Mouse (Mus musculus) spleen, adult 2 months (tissue): ENCODE data around the gene Myo1d. TPM values are rescaled to one million over a fixed set of nuclear protein-coding genes. Genes with fewer than 3 reads are reported as not detected.

ENCODE experiments used
- DNase-seq, 2 experiments: peaks; one replicate each; pipeline versions ENCODE4 v3.0.0 to v3.0.0-alpha.2; 2012 to 2021; ENCODE audit warnings: low spot score in 2 of 2, low read depth in 1 of 2
- H3K27ac ChIP-seq: fragments of 200-500 bp; 2 replicates; pipeline ENCODE4 v1.5.1; 2012; ENCODE audit warnings: low read length, inconsistent platforms; ENCODE audit not compliant: insufficient read depth
- H3K27me3 ChIP-seq: fragments of 200-500 bp; 2 replicates; pipeline ENCODE4 v1.6.1; 2012; ENCODE audit warnings: mild to moderate bottlenecking, moderate library complexity, low read length, inconsistent platforms; ENCODE audit not compliant: control insufficient read depth, insufficient read depth
- H3K36me3 ChIP-seq: fragments of 200-500 bp; 2 replicates; pipeline ENCODE4 v1.6.1; 2012; ENCODE audit warnings: mild to moderate bottlenecking, low read length, inconsistent platforms; ENCODE audit not compliant: control insufficient read depth, insufficient read depth
- H3K4me1 ChIP-seq: fragments of 200-500 bp; 2 replicates; pipeline ENCODE4 v1.6.1; 2011; ENCODE audit warnings: inconsistent platforms; ENCODE audit not compliant: control insufficient read depth, insufficient read depth, insufficient read length
- H3K4me3 ChIP-seq: fragments of 200-500 bp; 2 replicates; pipeline ENCODE4 v1.5.1; 2011; ENCODE audit warnings: mild to moderate bottlenecking, inconsistent platforms; ENCODE audit not compliant: insufficient read depth, insufficient read length; ENCODE audit errors: extremely low read depth
- CTCF ChIP-seq: fragments of 200-500 bp; IDR thresholded peaks from 2 replicates; pipeline ENCODE4 v1.5.1; 2011; ENCODE audit warnings: mild to moderate bottlenecking, inconsistent platforms; ENCODE audit not compliant: insufficient read depth, insufficient read length, insufficient replicate concordance; ENCODE audit errors: extremely low read depth
- POLR2A ChIP-seq: fragments of 200-500 bp; IDR thresholded peaks from 2 replicates; pipeline ENCODE4 v1.6.1; 2011; ENCODE audit warnings: low read depth, low read length, inconsistent platforms
- WGBS: fragments of 180-500 bp; shearing (Covaris S2); methylation state at CpG from one replicate; pipeline ENCODE4 v1.1.7; 2018; 5-methylcytosine and 5-hydroxymethylcytosine counted together
- polyA plus RNA-seq: library from polyadenylated mRNA; depleted of rRNA; stranded (reverse); fragments of >200 nt; gene quantifications from 2 replicates; pipeline ENCODE4 v1.2.3, GENCODE M21; 2012

Myo1d gene
- polyA plus RNA-seq, 1 experiment = 6.2 TPM

DNA sequence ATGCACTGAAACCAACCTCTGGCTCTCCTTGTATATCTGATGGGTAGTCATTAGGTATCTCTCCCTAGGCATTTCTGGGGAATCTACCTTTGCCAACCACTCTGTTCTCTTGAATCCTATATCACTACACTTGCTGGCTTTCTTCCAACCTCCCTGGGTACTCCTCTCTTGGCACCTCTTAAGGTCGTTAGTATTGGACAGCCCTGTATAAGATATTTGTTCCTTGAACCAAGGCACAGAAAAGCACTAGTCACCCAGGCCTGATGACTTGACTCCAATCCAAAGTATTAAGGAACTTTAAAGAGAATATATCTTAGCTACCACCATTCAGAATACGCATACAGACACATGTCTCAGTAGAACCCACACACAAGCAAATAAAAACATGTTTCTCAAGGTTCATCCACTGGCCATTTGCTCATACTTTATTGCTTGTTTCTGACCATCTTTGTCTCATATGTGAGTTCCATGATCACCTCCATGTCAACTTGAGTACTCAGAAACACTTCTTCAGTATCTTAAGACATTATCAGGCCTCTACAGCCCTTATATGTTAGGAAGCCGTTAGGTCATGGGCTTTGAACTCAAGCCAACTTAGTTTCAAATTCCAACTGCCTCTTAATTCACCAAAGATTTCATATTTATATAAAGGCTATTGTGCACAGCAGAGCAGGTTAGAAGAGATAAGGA is 18.4 kb downstream of the Myo1d start:
- Histone ChIP-seq H3K27me3 (no peaks in the 10 kb centered on the region), H3K4me1 (no peaks in the 10 kb centered on the region; the same call in 1 of the 2 replicates), H3K36me3 (no peaks in the 10 kb centered on the region), H3K4me3 (no peak overlapping the region), H3K27ac (no peak overlapping the region)
- WGBS = 75% methylated on average over 3 of the region's 3 CpGs
- TF ChIP-seq POLR2A (no peak), CTCF (no peak)
- DNase-seq = no peak

GRCm38 (mm10) chr11:80759023-80759422 is 20.8 kb downstream of the Myo1d start:
- H3K27ac ChIP-seq = no peak overlapping the region

GRCm38 (mm10) chr11:80754201-80754600 is 25.6 kb downstream of the Myo1d start:
- H3K27ac ChIP-seq = no peak overlapping the region
- no peaks in the 10 kb centered on the region for H3K27me3 ChIP-seq
- H3K4me1 ChIP-seq = no peaks in the 10 kb centered on the region
- DNase-seq = no peak
- WGBS = 77% methylated on average over 2 of the region's 2 CpGs
- H3K36me3 ChIP-seq = no peaks in the 10 kb centered on the region
- H3K4me3 ChIP-seq = no peak overlapping the region
- TF ChIP-seq POLR2A (no peak), CTCF (no peak)

More at GRCm38 (mm10) chr11:80759023-80759422, 20.8 kb downstream of the Myo1d start:
- H3K27me3 ChIP-seq = no peaks in the 10 kb centered on the region
- H3K4me3 ChIP-seq = no peak overlapping the region
- TF ChIP-seq POLR2A = no peak
- no peak for TF ChIP-seq CTCF
- no peak for DNase-seq
- H3K4me1 ChIP-seq = no peaks in the 10 kb centered on the region; the same call in 1 of the 2 replicates
- no peaks in the 10 kb centered on the region for H3K36me3 ChIP-seq
- 86% methylated on average over 3 of the region's 3 CpGs for WGBS

DNA sequence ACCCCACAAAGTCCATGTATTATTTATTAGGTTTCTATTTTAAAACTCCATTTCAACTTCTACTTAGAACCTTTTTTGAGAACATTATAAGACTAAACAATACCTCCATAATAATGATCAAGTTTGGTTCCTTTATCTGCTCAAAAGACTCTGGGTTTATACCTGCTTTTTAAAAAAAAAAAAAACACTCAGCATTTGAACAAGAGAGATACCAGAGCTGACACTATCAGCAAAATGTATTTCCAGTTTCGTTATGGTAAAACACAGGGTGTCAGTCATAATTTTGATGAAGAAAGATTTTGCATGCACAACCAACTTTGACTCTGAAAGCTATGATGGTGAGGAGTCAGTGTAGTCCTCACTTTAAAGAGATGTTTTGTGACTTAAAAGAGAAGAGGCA is 28.7 kb downstream of the Myo1d start:
- DNase-seq = no peak
- TF ChIP-seq CTCF = no peak
- no peak for TF ChIP-seq POLR2A
- Histone ChIP-seq H3K27me3 (no peaks in the 10 kb centered on the region), H3K27ac (no peak overlapping the region), H3K4me3 (no peak overlapping the region), H3K4me1 (no peaks in the 10 kb centered on the region), H3K36me3 (no peaks in the 10 kb centered on the region)
- 74% methylated on average over 1 of the region's 1 CpGs for WGBS

DNA sequence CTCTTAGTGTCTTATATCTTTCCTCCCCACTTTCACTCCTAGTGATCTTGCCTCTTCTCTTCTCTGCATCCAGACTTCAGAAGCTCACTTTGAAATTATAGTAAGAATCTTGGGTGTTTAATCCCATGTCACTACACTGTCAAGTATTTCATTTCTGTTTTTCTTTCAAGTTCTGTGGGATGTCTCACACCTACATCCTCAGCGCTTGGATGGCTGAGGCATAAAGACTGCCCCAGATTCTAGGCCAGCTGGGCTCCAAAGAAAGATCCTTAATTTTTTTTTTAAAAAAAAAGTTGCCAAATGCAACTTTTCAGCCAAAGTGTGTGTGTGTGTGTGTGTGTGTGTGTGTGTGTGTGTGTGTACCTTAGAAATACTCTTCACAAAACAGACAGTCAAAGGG is 30.6 kb downstream of the Myo1d start:
- H3K27ac ChIP-seq = no peak overlapping the region
- no peak for DNase-seq
- H3K4me3 ChIP-seq = no peak overlapping the region
- no peaks in the 10 kb centered on the region for H3K36me3 ChIP-seq
- H3K4me1 ChIP-seq = no peaks in the 10 kb centered on the region
- TF ChIP-seq POLR2A = no peak
- TF ChIP-seq CTCF = no peak
- H3K27me3 ChIP-seq = no peaks in the 10 kb centered on the region
- WGBS = 91% methylated on average over 1 of the region's 1 CpGs

- DNase-seq = no peak
Observed at GRCm38 (mm10) chr11:80745426-80745825, 34.4 kb downstream of the Myo1d start.

GRCm38 (mm10) chr11:80743823-80744410 is 35.9 kb downstream of the Myo1d start:
- Histone ChIP-seq H3K4me3 (no peak overlapping the region), H3K36me3 (no peaks in the 10 kb centered on the region), H3K27ac (no peak overlapping the region), H3K27me3 (no peaks in the 10 kb centered on the region), H3K4me1 (no peaks in the 10 kb centered on the region)
- WGBS = 57% methylated on average over 4 of the region's 4 CpGs
- DNase-seq = no peak
- TF ChIP-seq POLR2A (no peak), CTCF (no peak)

More at GRCm38 (mm10) chr11:80745426-80745825, 34.4 kb downstream of the Myo1d start:
- H3K4me1 ChIP-seq = no peaks in the 10 kb centered on the region
- TF ChIP-seq POLR2A (no peak), CTCF (no peak)
- no peaks in the 10 kb centered on the region for H3K27me3 ChIP-seq
- no peak overlapping the region for H3K27ac ChIP-seq
- H3K4me3 ChIP-seq = no peak overlapping the region
- 84% methylated on average over 5 of the region's 5 CpGs for whole genome bisulfite sequencing
- H3K36me3 ChIP-seq = no peaks in the 10 kb centered on the region
